Mouse (Mus musculus) ovary, postnatal 14 days (tissue): Measurements from ENCODE around the gene Csf1.

ENCODE experiments used
- DNase-seq: peaks from one replicate; pipeline ENCODE4 v3.0.0; 2022; ENCODE audit warnings: low spot score

The Csf1 gene

GRCm38 (mm10) chr3:107759929-107760581 lies at the start of gene Csf1:
TSS of gene Csf1 (minus strand) at chr3:107760469.
- DNase-seq: peak; percentile 76

- DNase-seq: no peak
Observed at GRCm38 (mm10) chr3:107808013-107808750, 47.9 kb upstream of the Csf1 start.

GRCm38 (mm10) chr3:107807386-107807974 lies 47.2 kb upstream of the Csf1 start:
- no peak for DNase-seq

- no peak for DNase-seq
Observed at GRCm38 (mm10) chr3:107806916-107807315, 46.6 kb upstream of the Csf1 start.

- DNase-seq: no peak
Observed at GRCm38 (mm10) chr3:107804799-107805198, 44.5 kb upstream of the Csf1 start.

GRCm38 (mm10) chr3:107802185-107802946 lies 42.1 kb upstream of the Csf1 start:
- no peak for DNase-seq

- no peak for DNase-seq
Observed at GRCm38 (mm10) chr3:107798946-107799345, 38.7 kb upstream of the Csf1 start.

- DNase-seq: no peak
Observed at GRCm38 (mm10) chr3:107796191-107796983, 36.1 kb upstream of the Csf1 start.

GRCm38 (mm10) chr3:107794890-107795289 lies 34.6 kb upstream of the Csf1 start:
- DNase-seq: no peak

GRCm38 (mm10) chr3:107793300-107794201 lies 33.3 kb upstream of the Csf1 start:
- peak; percentile 41 for DNase-seq

- no peak for DNase-seq
Observed at GRCm38 (mm10) chr3:107792736-107793135, 32.5 kb upstream of the Csf1 start.

- no peak for DNase-seq
Observed at GRCm38 (mm10) chr3:107790766-107791303, 30.6 kb upstream of the Csf1 start.

GRCm38 (mm10) chr3:107790227-107790626 lies 30.0 kb upstream of the Csf1 start:
- no peak for DNase-seq

- DNase-seq: no peak
Observed at GRCm38 (mm10) chr3:107788885-107789284, 28.6 kb upstream of the Csf1 start.

- DNase-seq: no peak
Observed at GRCm38 (mm10) chr3:107787613-107788501, 27.6 kb upstream of the Csf1 start.

- no peak for DNase-seq
Observed at GRCm38 (mm10) chr3:107786980-107787612, 26.8 kb upstream of the Csf1 start.

- no peak for DNase-seq
Observed at GRCm38 (mm10) chr3:107786344-107786743, 26.1 kb upstream of the Csf1 start.

GRCm38 (mm10) chr3:107785546-107785945 lies 25.3 kb upstream of the Csf1 start:
- DNase-seq: no peak

- no peak for DNase-seq
Observed at GRCm38 (mm10) chr3:107783315-107783714, 23.0 kb upstream of the Csf1 start.
